ENCODE assay signal across 4 mouse cellular contexts in the genomic region with DNA sequence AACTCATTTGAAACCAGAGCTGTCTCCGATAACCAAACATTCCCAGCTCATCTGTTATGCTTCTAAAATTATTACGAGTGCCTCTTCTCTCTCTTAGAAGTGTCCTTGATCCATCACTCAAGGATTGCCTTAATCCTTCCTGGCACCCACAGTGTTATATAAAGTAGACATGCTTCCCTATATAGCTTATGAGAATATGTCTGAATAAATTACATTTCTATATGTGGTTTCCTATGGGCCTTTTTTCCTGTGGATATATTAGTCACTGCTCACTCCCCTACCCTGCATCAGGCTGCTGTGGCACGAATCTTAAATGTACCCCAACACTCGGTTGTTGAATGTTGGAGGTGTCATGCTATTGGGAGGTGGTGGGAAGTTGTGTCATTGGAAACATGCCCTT.
"Had no signal": no experiment of that assay in that cellular context is flagged by ENCODE, and none has a peak within 500 bp of the region (broad histone marks: within the 10 kb centered on the region; RNA-seq: fewer than 3 reads in every experiment).

No protein-coding gene starts in this region.

- DNase-seq: kidney, adult 2 months; kidney, postnatal 14 days; lung, adult 18-20 months; thymus, postnatal 36 days had no signal
